ENCODE assay signal across 8 mouse cellular contexts in the genomic region with DNA sequence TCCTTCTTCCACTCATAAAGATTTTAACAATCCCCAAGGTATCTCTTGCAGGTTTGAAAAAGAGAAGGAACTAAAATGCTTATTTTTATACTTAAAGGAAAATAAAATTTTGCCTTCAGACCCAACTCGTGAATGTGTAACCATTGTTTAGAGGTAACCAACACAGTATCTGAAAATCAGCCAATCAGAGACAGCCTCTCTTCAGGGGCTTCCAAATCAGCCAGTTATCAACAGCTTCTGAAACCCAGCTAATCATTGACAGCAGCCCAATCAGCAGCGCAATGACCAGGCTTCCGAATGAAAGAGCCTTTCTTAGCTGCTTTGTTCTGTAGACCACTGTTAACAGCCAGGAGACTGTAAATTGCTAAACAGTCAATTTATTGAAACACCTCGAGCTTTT.
DNase-seq lines count a peak whose midpoint lies in the region; ATAC-seq and TF ChIP-seq lines count a peak whose summit lies in the region.

No protein-coding gene starts in this region.

- peak overlapping the region; percentile 98 for H3K4me3 ChIP-seq in forebrain, postnatal 0 days (ENCODE audit: low read depth, low read length)
- peak overlapping the region; percentile 93 for H3K4me3 ChIP-seq in left cerebral cortex, adult 2 months

- peaks cover 2% of the 10 kb centered on the region for H3K36me3 ChIP-seq in forebrain, postnatal 0 days (ENCODE audit: insufficient read depth)

- H3K4me2 ChIP-seq in forebrain, postnatal 0 days (ENCODE audit: low read depth), result peak overlapping the region; percentile 68

- TF ChIP-seq CTCF in forebrain, postnatal 0 days (IDR thresholded peaks at IDR 0.05; ENCODE audit: low read depth), result no peak
- no peak for TF ChIP-seq CTCF in left cerebral cortex, adult 2 months (IDR thresholded peaks at IDR 0.05)

- 2% methylated on average over 4 of the region's 4 CpGs for WGBS in forebrain, postnatal 0 days

- H3K9ac ChIP-seq in forebrain, postnatal 0 days, result peak overlapping the region; percentile 97

- H3K9me3 ChIP-seq in forebrain, postnatal 0 days (ENCODE audit: low read length), result no peaks in the 10 kb centered on the region

- H3K4me1 ChIP-seq in forebrain, postnatal 0 days (ENCODE audit: insufficient read depth), result peaks cover 6% of the 10 kb centered on the region; the same call in 1 of the 2 replicates

- H3K27ac ChIP-seq in forebrain, postnatal 0 days (ENCODE audit: low read depth, low read length), result peak overlapping the region; percentile 98
- H3K27ac ChIP-seq in left cerebral cortex, adult 2 months, result peak overlapping the region; percentile 99

- peak; percentile 86 for ATAC-seq in forebrain, postnatal 0 days

- intact Hi-C loops in left cerebral cortex, adult 2 months (cut with DNase I), result loop anchor here (2.0 kb wide), 1 partner anchor 66 kb away; a partner anchor contains a TSS

- DNase-seq in A20 (ENCODE audit: low read depth, low spot score), result peak; percentile 15
- DNase-seq in cerebellum, adult 18-20 months, result peak; percentile 79 to 86
- DNase-seq in forebrain, postnatal 0 days, result peak; percentile 94
- DNase-seq in hindlimb bud, embryonic 11.5 days (ENCODE audit: extremely low spot score, low read depth, low spot score), result peak; percentile 89
- DNase-seq in left cerebral cortex, adult 2 months (ENCODE audit: extremely low spot score in 1 of 2, low spot score in 2 of 2), result peak; percentile 72 to 81
- peak; percentile 81 for DNase-seq in lung, postnatal 36 days
- peak; percentile 59 for DNase-seq in right cerebral cortex, postnatal 25 days
- no peak for DNase-seq in urinary bladder, postnatal 36 days (ENCODE audit: low spot score in 2 of 2)

- no peaks in the 10 kb centered on the region for H3K27me3 ChIP-seq in forebrain, postnatal 0 days (ENCODE audit: insufficient read depth, low read length)

Comparison
In these comparisons a context has a peak if more than half of its experiments do, and no peak if none do; other contexts are left out.
1. DNase-seq: peak in A20 (single experiment), cerebellum, adult 18-20 months (2 of 2), forebrain, postnatal 0 days (single experiment), hindlimb bud, embryonic 11.5 days (single experiment), left cerebral cortex, adult 2 months (2 of 2), lung, postnatal 36 days (single experiment) and right cerebral cortex, postnatal 25 days (single experiment); none in urinary bladder, postnatal 36 days (0 of 2).